Mouse (Mus musculus): ENCODE data around the gene Myo15b.

DNA sequence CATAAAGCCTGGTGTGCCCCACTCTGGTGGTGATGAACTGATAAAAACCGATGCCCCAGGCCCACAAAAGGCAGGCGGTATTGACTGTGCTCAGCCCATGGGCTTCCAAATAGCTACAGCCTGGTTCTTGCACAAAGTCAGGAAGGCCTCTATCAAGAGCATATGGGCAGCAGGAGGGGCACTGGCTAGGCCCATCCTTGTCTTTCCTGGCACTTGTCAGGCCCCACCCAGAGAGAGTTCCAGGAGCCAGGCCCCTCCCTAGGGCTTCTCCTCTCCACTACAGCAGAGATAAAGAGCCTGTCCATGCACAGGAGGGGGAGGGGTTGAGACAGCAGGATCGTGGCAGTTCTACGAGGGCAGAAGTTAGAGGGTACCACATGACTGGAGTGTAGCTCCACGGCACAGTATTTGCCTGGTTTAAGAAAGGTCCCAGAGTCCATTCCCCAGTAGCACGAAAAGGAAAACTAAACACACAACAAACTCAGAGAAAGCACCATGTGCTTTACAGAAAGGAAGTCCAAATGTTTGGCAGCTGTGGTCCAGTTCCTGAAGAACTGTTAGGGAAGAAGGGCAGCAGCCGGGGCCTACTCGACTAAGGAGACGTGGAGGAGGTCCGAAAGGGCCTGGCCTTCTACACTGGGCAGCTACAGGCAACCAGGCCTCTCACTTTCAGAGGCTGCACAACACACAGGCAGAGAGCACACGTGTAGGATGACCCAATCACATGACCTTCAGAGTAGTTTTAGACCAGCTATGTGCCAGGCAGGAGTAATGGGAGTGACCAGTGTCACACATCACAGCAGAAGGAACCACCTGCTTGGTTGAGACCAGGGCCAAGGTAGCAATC, 45.4 kb downstream of the Myo15b start:
- TF ChIP-seq POLR2A (IDR thresholded peaks at IDR 0.05; ENCODE audit: extremely low read depth, insufficient read depth, low read length) (no peak), CTCF (IDR thresholded peaks at IDR 0.05; ENCODE audit: low read depth, low read length) (no peak)

Data from liver, adult 2 months (tissue).